Mouse (Mus musculus) cerebellum, adult 18-20 months (tissue): ENCODE measurements around the gene Lonrf2.

ENCODE experiments used
- DNase-seq, 2 experiments: peaks; one replicate each; pipeline ENCODE4 v3.0.0; 2021

The Lonrf2 gene

GRCm38 (mm10) chr1:38836477-38836872, at the start of gene Lonrf2:
TSS of gene Lonrf2 (minus strand) at chr1:38836711.
- peak; percentile 75 to 83 for DNase-seq

- no peak for DNase-seq
Measured at GRCm38 (mm10) chr1:38885956-38886355, 49.4 kb upstream of the Lonrf2 start.

GRCm38 (mm10) chr1:38883766-38884165, 47.3 kb upstream of the Lonrf2 start:
- no peak for DNase-seq

GRCm38 (mm10) chr1:38882746-38883145, 46.2 kb upstream of the Lonrf2 start:
- DNase-seq: no peak

- no peak for DNase-seq
Measured at GRCm38 (mm10) chr1:38881366-38881765, 44.9 kb upstream of the Lonrf2 start.

GRCm38 (mm10) chr1:38876671-38877382, 40.3 kb upstream of the Lonrf2 start:
- peak; percentile 16 to 27 for DNase-seq

GRCm38 (mm10) chr1:38873911-38874310, 37.4 kb upstream of the Lonrf2 start:
- peak; percentile 43 to 55 for DNase-seq

- peak; percentile 31 to 52 for DNase-seq
Measured at GRCm38 (mm10) chr1:38871834-38872233, 35.3 kb upstream of the Lonrf2 start.

- no peak for DNase-seq
Measured at GRCm38 (mm10) chr1:38869398-38870195, 33.1 kb upstream of the Lonrf2 start.

- DNase-seq: no peak
Measured at GRCm38 (mm10) chr1:38866242-38866641, 29.7 kb upstream of the Lonrf2 start.

GRCm38 (mm10) chr1:38864341-38864740, 27.8 kb upstream of the Lonrf2 start:
- DNase-seq: no peak

- DNase-seq: peak; percentile 67 to 76
Measured at GRCm38 (mm10) chr1:38862213-38862612, 25.7 kb upstream of the Lonrf2 start.

- DNase-seq: no peak
Measured at GRCm38 (mm10) chr1:38860867-38861524, 24.5 kb upstream of the Lonrf2 start.

- DNase-seq: no peak
Measured at GRCm38 (mm10) chr1:38860207-38860606, 23.7 kb upstream of the Lonrf2 start.

- DNase-seq: peak; percentile 71 to 86
Measured at GRCm38 (mm10) chr1:38856196-38856595, 19.7 kb upstream of the Lonrf2 start.

GRCm38 (mm10) chr1:38852250-38852649, 15.7 kb upstream of the Lonrf2 start:
- no peak for DNase-seq

- DNase-seq: no peak
Measured at GRCm38 (mm10) chr1:38850650-38851049, 14.1 kb upstream of the Lonrf2 start.

GRCm38 (mm10) chr1:38848451-38849289, 12.2 kb upstream of the Lonrf2 start:
- DNase-seq: no peak

- DNase-seq: peak; percentile 48 to 57
Measured at GRCm38 (mm10) chr1:38847975-38848374, 11.5 kb upstream of the Lonrf2 start.

- DNase-seq: no peak
Measured at GRCm38 (mm10) chr1:38843275-38843674, 6.8 kb upstream of the Lonrf2 start.

GRCm38 (mm10) chr1:38842861-38843260, 6.3 kb upstream of the Lonrf2 start:
- no peak for DNase-seq

GRCm38 (mm10) chr1:38839944-38840343, 3.4 kb upstream of the Lonrf2 start:
- no peak for DNase-seq
